Mouse (Mus musculus) megakaryocyte, adult 5-6 weeks (primary cell): ENCODE data around the gene Rnaseh1. TPM values are rescaled to one million over a fixed set of nuclear protein-coding genes. Genes with fewer than 3 reads are reported as not detected.
A peak's percentile ranks its signal among the peaks of the same experiment; 100 is the strongest.

Source experiments
- ATAC-seq: 2 replicates; pipeline ENCODE4 v1.8.0; 2016; ENCODE audit warnings: mild to moderate bottlenecking, inconsistent platforms; ENCODE audit not compliant: poor library complexity, severe bottlenecking
- total RNA-seq, 2 experiments: library from RNA; stranded (forward) in 1 of 2; stranded (reverse) in 1 of 2; fragments of 153-499, 151-499 nt in 1 of 2; fragments of 221-1000, 200-1000 nt in 1 of 2; gene quantifications; 2 replicates each; pipeline versions ENCODE4 v1.2.3 to v1.2.4; 2015 to 2017

The Rnaseh1 gene
- total RNA-seq, 2 experiments from 2014 or later = 19.5 to 21.2 TPM

- ATAC-seq = no peak
Measured at GRCm38 (mm10) chr12:28666734-28667133, 17.3 kb downstream of the Rnaseh1 start.

- no peak for ATAC-seq
Measured at GRCm38 (mm10) chr12:28667287-28667686, 17.9 kb downstream of the Rnaseh1 start.

GRCm38 (mm10) chr12:28674038-28674720, 24.8 kb downstream of the Rnaseh1 start:
- ATAC-seq = no peak

GRCm38 (mm10) chr12:28675121-28675924, 25.9 kb downstream of the Rnaseh1 start, which contains the start of gene Adi1:
Adi1 (plus strand) TSS chr12:28675231.
- peak; percentile 94 for ATAC-seq

GRCm38 (mm10) chr12:28675925-28676209, 26.5 kb downstream of the Rnaseh1 start:
- no peak for ATAC-seq

- ATAC-seq = no peak
Measured at GRCm38 (mm10) chr12:28684674-28685073, 35.3 kb downstream of the Rnaseh1 start.

- ATAC-seq = no peak
Measured at GRCm38 (mm10) chr12:28685771-28686170, 36.4 kb downstream of the Rnaseh1 start.

- no peak for ATAC-seq
Measured at GRCm38 (mm10) chr12:28686199-28686879, 36.9 kb downstream of the Rnaseh1 start.

GRCm38 (mm10) chr12:28688996-28689395, 39.6 kb downstream of the Rnaseh1 start:
- no peak for ATAC-seq

GRCm38 (mm10) chr12:28690730-28691129, 41.3 kb downstream of the Rnaseh1 start:
- no peak for ATAC-seq

- ATAC-seq = no peak
Measured at GRCm38 (mm10) chr12:28693738-28694137, 44.3 kb downstream of the Rnaseh1 start.

GRCm38 (mm10) chr12:28694231-28694630, 44.8 kb downstream of the Rnaseh1 start:
- no peak for ATAC-seq

- no peak for ATAC-seq
Measured at GRCm38 (mm10) chr12:28694776-28695175, 45.4 kb downstream of the Rnaseh1 start.

GRCm38 (mm10) chr12:28697821-28698595, 48.6 kb downstream of the Rnaseh1 start:
- ATAC-seq = peak; percentile 36; the same call in 1 of the 2 replicates

- ATAC-seq = no peak
Measured at GRCm38 (mm10) chr12:28699086-28699485, 49.7 kb downstream of the Rnaseh1 start.

- ATAC-seq = peak; percentile 69
Measured at GRCm38 (mm10) chr12:28699656-28700055, 50.3 kb downstream of the Rnaseh1 start.

- no peak for ATAC-seq
Measured at GRCm38 (mm10) chr12:28700101-28700511, 50.7 kb downstream of the Rnaseh1 start.

- ATAC-seq = no peak
Measured at GRCm38 (mm10) chr12:28700561-28701025, 51.2 kb downstream of the Rnaseh1 start.

- ATAC-seq = no peak
Measured at GRCm38 (mm10) chr12:28701302-28701701, 51.9 kb downstream of the Rnaseh1 start.

- ATAC-seq = no peak
Measured at GRCm38 (mm10) chr12:28704381-28704780, 55.0 kb downstream of the Rnaseh1 start.

- ATAC-seq = no peak
Measured at GRCm38 (mm10) chr12:28705204-28705603, 55.8 kb downstream of the Rnaseh1 start.
